Mouse (Mus musculus) hindbrain, embryonic 10.5 days (tissue): ENCODE data around the gene Gm5127. TPM values are rescaled to one million over a fixed set of nuclear protein-coding genes. Genes with fewer than 3 reads are reported as not detected.

Experiments used
- DNase-seq: peaks from one replicate; pipeline ENCODE4 v3.0.0-alpha.2; 2017; ENCODE audit warnings: low spot score
- H3K27ac ChIP-seq: fragments of 300-500 bp; sonication (generic); 2 replicates; pipeline ENCODE4 v1.5.1; 2016; ENCODE audit warnings: mild to moderate bottlenecking, moderate library complexity
- H3K27me3 ChIP-seq: fragments of 300-500 bp; sonication (generic); 2 replicates; pipeline ENCODE4 v1.6.1; 2016; ENCODE audit warnings: mild to moderate bottlenecking; ENCODE audit not compliant: poor library complexity, insufficient read depth, severe bottlenecking
- H3K36me3 ChIP-seq: fragments of 300-500 bp; sonication (generic); 2 replicates; pipeline ENCODE4 v1.6.1; 2016; ENCODE audit warnings: mild to moderate bottlenecking, moderate library complexity
- H3K4me1 ChIP-seq: fragments of 300-500 bp; sonication (generic); replicated peaks from 2 replicates; pipeline ENCODE4 v1.6.1; 2016; ENCODE audit warnings: mild to moderate bottlenecking
- H3K4me3 ChIP-seq: fragments of 300-500 bp; sonication (generic); 2 replicates; pipeline ENCODE4 v1.5.1; 2016; ENCODE audit warnings: mild to moderate bottlenecking, moderate library complexity
- H3K9me3 ChIP-seq: fragments of 300-500 bp; sonication (generic); 2 replicates; pipeline ENCODE4 v1.6.1; 2016; ENCODE audit warnings: mild to moderate bottlenecking, moderate library complexity
- WGBS: fragments of 180-500 bp; shearing (Covaris S2); methylation state at CpG from one replicate; pipeline ENCODE4 v1.1.7; 2016; 5-methylcytosine and 5-hydroxymethylcytosine counted together
- polyA plus RNA-seq: library from polyadenylated mRNA; unstranded; fragments of >200 nt; fragmentation: Nextera tagmentation; extraction: Ambion mirVana; gene quantifications from 2 replicates; pipeline ENCODE4 v1.2.1, GENCODE M21; 2016

Gene Gm5127
- polyA plus RNA-seq = 4.1 and 4.2 TPM in 2 replicates

DNA sequence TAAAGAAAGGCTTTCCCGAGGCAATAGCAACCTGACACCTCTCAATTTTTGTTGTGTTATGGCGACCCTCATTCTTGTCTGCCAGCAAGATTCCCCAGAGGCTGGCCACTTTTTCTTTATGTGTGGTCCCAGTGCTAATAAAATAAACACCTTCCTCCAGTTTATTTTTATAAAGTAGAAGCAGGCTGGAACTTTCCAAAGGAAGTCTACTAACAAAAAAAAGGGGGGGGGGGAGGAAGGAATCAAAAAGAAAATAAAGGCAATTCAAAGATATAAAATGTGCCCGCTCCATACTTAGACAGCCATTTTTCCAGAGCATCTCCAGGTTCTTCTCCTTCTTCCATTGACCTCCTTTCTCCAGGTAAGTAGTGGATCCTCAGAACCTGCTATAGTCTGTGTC is at the start of gene Gm5127:
Gm5127 (plus strand) TSS at position 301 of the 400 bp plus-strand sequence.
- DNase-seq = no peak
- Histone ChIP-seq H3K36me3 (no peaks in the 10 kb centered on the region), H3K27me3 (0 out of 2 replicates have a peak, but pooled peaks cover 2% of the 10 kb centered on the region), H3K4me3 (no peak within 1 kb of the TSS), H3K4me1 (no peaks in the 10 kb centered on the region), H3K27ac (no peak within 1 kb of the TSS), H3K9me3 (no peaks in the 10 kb centered on the region)
- 56% methylated on average over 3 of the region's 3 CpGs for WGBS

DNA sequence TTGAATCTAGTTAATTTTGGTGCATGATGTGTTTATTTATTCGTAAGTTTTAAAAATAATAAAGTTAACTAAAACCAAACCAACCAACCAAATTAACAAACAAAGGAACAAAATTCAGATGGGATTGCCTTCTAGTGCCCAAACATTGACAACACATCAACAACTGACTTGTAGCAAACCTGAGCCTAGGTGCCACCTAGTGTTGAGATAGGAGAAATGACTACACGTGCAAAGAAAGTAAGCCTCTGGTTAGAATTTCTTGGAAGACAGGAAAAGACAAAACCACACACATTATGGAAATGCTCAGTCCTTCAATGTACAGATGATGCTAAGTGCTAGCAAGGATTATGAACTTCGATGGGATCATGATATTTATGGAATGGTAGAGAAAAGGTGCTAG is 46.6 kb upstream of the Gm5127 start:
- Histone ChIP-seq H3K4me3 (no peak overlapping the region), H3K4me1 (no peaks in the 10 kb centered on the region), H3K9me3 (no peaks in the 10 kb centered on the region), H3K27ac (no peak overlapping the region), H3K36me3 (no peaks in the 10 kb centered on the region), H3K27me3 (no peaks in the 10 kb centered on the region)
- 37% methylated on average over 3 of the region's 3 CpGs for WGBS
- no peak for DNase-seq

DNA sequence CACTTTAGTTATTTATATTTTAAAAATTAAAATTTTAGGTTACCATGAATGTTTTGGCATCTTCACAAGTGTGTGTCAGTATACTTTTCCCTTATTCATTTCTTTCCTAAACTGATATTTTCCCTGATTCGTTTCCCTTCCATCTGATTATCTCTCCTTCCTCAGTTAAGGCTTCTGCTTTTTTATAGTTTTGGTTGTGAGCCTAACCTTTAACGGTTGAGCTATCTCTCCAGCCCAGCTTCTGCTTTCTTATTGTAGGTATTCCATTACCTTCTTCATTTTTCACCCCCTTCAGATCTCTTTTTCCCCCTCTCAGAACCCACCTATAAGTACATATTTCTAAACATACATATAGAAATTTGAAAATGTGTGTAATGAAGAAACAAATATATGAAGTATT is 27.5 kb upstream of the Gm5127 start:
- H3K9me3 ChIP-seq = no peaks in the 10 kb centered on the region
- no peaks in the 10 kb centered on the region for H3K4me1 ChIP-seq
- no peak overlapping the region for H3K4me3 ChIP-seq
- no peaks in the 10 kb centered on the region for H3K36me3 ChIP-seq
- no peaks in the 10 kb centered on the region for H3K27me3 ChIP-seq
- 76% methylated on average over 2 of the region's 2 CpGs for WGBS
- no peak for DNase-seq
- H3K27ac ChIP-seq = no peak overlapping the region

DNA sequence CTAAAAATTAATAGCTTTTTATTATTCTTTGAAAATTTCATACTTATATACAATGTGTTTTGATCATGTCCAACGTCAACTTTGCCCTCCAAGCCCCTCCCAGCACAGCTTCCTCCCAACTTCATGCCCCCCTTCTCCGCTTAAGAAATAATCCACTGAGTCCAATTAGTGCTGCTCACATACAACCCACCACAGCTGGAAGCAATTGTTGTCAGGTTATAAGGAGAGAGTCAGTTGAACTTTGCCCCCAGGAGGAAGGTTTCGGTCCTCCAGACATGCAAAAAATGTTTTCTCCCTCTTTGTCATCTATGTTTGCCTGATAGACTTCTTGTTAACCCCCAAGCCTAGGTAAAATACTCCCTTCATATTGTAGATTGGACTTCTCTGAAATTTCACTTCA is 4.0 kb upstream of the Gm5127 start:
- no peak overlapping the region for H3K4me3 ChIP-seq
- H3K36me3 ChIP-seq = no peaks in the 10 kb centered on the region
- WGBS = 47% methylated on average over 3 of the region's 3 CpGs
- H3K9me3 ChIP-seq = no peaks in the 10 kb centered on the region
- no peak overlapping the region for H3K27ac ChIP-seq
- 0 out of 2 replicates have a peak, but pooled peaks cover 2% of the 10 kb centered on the region for H3K27me3 ChIP-seq
- no peaks in the 10 kb centered on the region for H3K4me1 ChIP-seq
- DNase-seq = no peak

DNA sequence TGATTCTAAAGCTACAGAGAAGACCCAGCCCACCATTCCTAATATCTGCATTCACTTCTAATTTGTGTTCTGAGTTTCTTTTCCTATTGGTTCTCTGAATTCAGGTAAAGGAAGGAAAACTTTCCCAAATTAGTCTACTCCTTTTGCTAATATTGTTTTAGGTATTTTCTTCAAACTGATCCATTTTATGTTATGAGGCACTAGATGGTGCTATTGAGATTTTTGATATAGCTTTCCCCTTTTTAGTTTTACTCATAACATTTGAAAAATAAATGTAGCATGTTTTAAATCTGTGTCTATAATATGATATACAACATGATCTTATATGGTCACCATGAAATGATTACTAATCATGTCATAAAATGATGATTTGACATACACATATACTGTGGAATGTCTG is 2.6 kb upstream of the Gm5127 start:
- Histone ChIP-seq H3K27me3 (0 out of 2 replicates have a peak, but pooled peaks cover 2% of the 10 kb centered on the region), H3K36me3 (no peaks in the 10 kb centered on the region), H3K9me3 (no peaks in the 10 kb centered on the region), H3K27ac (no peak overlapping the region), H3K4me3 (no peak overlapping the region), H3K4me1 (no peaks in the 10 kb centered on the region)
- DNase-seq = no peak

DNA sequence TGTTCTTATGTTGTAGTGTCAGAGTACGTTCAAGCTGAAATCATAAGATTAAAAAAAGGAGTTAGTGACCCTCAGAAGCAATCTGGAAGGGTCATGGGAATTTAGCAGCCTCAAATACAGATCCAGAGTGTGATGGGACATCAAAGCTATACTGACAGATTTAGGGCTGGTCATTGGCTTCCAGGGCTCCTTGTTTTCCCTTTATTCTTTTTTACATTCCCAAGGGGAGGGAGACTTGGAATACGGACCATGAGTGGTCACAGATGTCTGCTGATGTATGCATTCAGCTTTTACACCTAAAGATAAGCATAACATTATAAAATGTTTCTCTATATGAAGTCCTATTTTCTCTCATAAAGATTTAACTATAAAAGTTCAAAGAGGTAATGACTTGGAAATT is 789 bp upstream of the Gm5127 start:
- H3K36me3 ChIP-seq = no peaks in the 10 kb centered on the region
- WGBS = 39% methylated on average over 2 of the region's 2 CpGs
- no peak for DNase-seq

DNA sequence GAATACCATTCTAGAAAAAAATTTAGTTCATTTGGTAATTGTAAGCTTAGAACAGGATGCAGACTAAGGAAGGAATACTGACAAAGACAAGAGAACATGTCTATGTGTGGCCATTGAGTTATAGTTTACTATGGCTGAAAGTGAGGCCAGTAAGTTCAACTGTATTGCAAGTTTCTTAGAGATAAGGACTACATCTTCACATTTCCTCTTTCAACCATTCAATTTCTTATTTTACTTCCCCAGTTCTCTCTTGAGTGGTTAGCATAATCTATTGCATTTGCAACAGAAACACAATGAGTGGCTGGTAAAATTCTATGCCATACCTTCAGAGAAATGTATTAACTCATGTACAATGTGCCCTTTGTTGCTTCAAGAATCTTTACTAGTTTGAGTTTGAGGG is 10.9 kb downstream of the Gm5127 start:
- no peak overlapping the region for H3K4me3 ChIP-seq
- no peaks in the 10 kb centered on the region for H3K36me3 ChIP-seq
- H3K27ac ChIP-seq = no peak overlapping the region
- no peaks in the 10 kb centered on the region for H3K9me3 ChIP-seq
- no peaks in the 10 kb centered on the region for H3K4me1 ChIP-seq
- no peaks in the 10 kb centered on the region for H3K27me3 ChIP-seq
- no peak for DNase-seq

More for the DNA sequence above, 789 bp upstream of the Gm5127 start:
- Histone ChIP-seq H3K9me3 (no peaks in the 10 kb centered on the region), H3K27me3 (0 out of 2 replicates have a peak, but pooled peaks cover 2% of the 10 kb centered on the region), H3K4me3 (no peak overlapping the region), H3K27ac (no peak overlapping the region), H3K4me1 (no peaks in the 10 kb centered on the region)

DNA sequence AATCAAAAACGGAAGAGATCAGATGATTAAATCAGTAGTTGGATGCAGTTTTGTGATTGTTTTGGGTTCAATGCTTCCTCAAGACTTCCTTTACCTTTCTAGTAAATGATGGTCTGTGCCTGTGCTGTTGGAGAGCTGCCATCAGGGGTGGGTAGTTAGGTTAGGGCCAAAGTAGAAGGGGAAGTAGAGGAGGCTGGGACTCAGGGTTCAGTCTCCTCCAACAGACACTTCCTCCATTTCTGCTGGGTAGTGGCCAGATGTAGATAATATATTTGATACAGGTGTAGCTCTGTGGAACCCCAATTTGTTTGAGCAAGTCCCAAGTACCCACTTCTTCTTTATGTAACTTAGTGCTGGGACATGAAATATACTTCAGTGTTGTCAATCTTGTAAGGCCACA is 12.9 kb downstream of the Gm5127 start:
- H3K36me3 ChIP-seq = no peaks in the 10 kb centered on the region

DNA sequence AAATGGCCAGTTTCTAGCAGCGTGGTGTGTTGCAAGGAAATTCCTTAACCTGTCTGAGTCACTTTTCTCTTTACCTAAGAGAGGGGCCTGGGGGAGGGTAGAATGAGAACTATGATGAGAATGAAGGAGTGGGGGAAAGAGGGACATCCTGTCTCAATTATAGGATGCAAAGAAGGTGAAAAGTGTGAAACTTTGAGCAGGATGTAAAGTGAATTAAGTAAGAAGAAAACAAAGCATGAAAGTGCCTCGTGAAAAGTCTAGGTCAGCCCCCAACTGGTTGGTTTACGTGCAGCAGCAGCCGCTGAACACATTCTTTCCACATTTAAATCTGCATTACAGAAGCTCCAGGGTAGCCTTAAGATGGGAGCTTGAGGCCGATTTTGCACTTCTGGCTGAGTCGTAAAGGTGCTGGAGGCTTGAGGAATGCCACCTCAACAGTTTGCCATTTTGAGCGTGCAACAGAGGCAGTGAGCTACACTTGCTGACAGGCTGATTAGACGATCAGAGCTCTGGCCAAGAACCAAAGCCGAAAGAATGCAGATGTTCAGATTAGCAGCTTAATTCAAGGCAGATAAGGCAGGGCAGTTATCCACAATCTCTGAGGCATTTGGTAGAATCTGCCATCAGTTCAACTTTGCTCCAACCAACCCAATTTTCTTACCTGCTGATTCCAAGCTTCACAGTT is 19.7 kb downstream of the Gm5127 start:
- Histone ChIP-seq H3K27ac (no peak overlapping the region), H3K9me3 (no peaks in the 10 kb centered on the region), H3K36me3 (no peaks in the 10 kb centered on the region), H3K4me3 (no peak overlapping the region), H3K4me1 (no peaks in the 10 kb centered on the region), H3K27me3 (no peaks in the 10 kb centered on the region)
- DNase-seq = peak; percentile 7
- 16% methylated on average over 9 of the region's 9 CpGs for WGBS

More for the DNA sequence above, 12.9 kb downstream of the Gm5127 start:
- Histone ChIP-seq H3K4me3 (no peak overlapping the region), H3K27ac (no peak overlapping the region), H3K9me3 (no peaks in the 10 kb centered on the region), H3K4me1 (no peaks in the 10 kb centered on the region), H3K27me3 (no peaks in the 10 kb centered on the region)
- 90% methylated on average over 1 of the region's 1 CpGs for WGBS
- no peak for DNase-seq

DNA sequence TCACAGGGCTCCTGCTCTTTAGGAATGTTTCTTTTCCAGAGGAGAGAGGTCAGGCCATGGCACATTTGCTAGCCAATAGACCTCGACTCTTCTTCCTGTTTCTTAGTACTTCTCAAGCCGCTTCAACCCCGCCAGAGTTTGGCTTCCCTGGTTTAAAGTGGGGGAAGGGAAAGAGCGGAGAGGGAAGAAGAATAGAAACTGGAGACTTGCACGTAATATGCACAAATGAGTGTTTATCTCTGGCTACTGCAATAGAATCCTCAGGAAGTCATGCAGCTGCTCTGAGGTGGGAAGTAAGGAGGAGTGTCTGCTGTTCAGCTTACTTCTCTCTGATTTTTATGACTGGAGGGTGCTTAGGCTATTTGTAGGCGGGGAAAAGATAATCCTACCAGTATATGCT is 20.4 kb downstream of the Gm5127 start, which contains the start of gene Cysltr1:
Cysltr1 (minus strand) TSS at position 294 of the 400 bp plus-strand sequence.
- H3K27me3 ChIP-seq = no peaks in the 10 kb centered on the region
- no peaks in the 10 kb centered on the region for H3K36me3 ChIP-seq
- peak; percentile 6 for DNase-seq
- H3K4me1 ChIP-seq = no peaks in the 10 kb centered on the region
- no peak within 1 kb of the TSS for H3K27ac ChIP-seq
- H3K9me3 ChIP-seq = no peaks in the 10 kb centered on the region
- H3K4me3 ChIP-seq = no peak within 1 kb of the TSS
- WGBS = 31% methylated on average over 6 of the region's 6 CpGs

DNA sequence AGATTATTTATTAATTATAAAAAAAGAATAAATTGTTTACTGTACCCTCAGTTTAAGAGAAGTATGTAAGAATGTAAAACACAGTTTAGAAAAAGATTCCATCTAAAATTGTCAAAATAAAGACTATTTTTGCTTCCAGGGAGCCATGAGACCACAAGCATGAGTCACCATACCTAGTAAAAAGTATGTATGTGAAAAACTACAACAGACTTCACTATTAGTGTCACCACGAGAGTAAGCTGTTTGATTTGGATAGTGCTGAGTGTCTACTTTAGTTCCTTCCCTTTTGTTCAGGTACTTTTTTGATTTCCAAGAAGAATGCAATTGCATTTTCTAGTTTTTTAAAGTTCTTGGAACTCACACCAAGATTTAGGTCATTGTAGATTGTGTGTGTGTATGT is 39.5 kb downstream of the Gm5127 start:
- Histone ChIP-seq H3K27me3 (no peaks in the 10 kb centered on the region), H3K36me3 (no peaks in the 10 kb centered on the region), H3K4me3 (no peak overlapping the region), H3K9me3 (no peaks in the 10 kb centered on the region), H3K4me1 (no peaks in the 10 kb centered on the region), H3K27ac (no peak overlapping the region)
- WGBS = 81% methylated on average over 1 of the region's 1 CpGs
- no peak for DNase-seq

DNA sequence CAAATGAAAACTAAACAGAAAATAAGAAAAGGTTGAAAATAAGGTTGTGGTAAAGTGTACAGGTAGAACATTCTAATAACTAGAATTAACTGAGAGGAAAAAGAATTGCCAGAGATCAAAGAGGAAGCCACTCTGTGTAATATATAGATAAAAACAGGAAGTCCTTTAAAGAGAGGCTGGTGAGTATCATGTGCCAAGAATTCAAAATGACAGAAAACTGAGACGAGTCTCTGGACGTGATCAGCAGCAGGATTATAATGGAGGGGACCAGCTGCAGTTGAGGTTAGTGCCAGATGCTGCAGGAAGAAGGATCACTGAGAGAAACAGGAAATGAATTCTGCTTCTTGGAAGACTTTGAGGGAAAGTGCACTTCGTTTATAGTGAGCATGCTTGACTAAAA is 40.7 kb downstream of the Gm5127 start:
- DNase-seq = no peak
- 65% methylated on average over 3 of the region's 3 CpGs for WGBS
- H3K4me1 ChIP-seq = no peaks in the 10 kb centered on the region
- H3K4me3 ChIP-seq = no peak overlapping the region
- no peaks in the 10 kb centered on the region for H3K9me3 ChIP-seq
- H3K36me3 ChIP-seq = no peaks in the 10 kb centered on the region
- H3K27ac ChIP-seq = no peak overlapping the region
- H3K27me3 ChIP-seq = no peaks in the 10 kb centered on the region

DNA sequence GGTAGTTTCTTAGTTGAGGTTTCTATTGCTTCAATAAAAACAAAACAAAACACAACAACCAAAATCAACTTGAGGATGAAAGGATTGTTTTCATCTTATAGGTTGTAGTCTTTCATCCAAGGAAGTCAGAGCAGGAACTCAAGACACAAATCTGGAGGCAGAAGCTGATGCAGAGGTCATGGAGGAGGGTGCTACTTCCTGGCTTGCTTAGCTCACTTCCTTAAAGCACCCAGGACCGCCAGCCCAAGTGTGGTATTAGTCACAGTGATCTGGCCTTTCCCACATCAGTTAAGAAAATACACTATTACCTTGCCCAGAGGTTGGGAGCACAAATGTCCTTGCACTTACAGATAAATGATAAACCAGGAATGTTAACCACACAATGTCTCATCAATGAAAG is 45.5 kb downstream of the Gm5127 start:
- WGBS = 84% methylated on average over 1 of the region's 1 CpGs
- no peak for DNase-seq
- Histone ChIP-seq H3K27me3 (no peaks in the 10 kb centered on the region), H3K4me3 (no peak overlapping the region), H3K36me3 (no peaks in the 10 kb centered on the region), H3K4me1 (no peaks in the 10 kb centered on the region), H3K27ac (no peak overlapping the region), H3K9me3 (no peaks in the 10 kb centered on the region)

DNA sequence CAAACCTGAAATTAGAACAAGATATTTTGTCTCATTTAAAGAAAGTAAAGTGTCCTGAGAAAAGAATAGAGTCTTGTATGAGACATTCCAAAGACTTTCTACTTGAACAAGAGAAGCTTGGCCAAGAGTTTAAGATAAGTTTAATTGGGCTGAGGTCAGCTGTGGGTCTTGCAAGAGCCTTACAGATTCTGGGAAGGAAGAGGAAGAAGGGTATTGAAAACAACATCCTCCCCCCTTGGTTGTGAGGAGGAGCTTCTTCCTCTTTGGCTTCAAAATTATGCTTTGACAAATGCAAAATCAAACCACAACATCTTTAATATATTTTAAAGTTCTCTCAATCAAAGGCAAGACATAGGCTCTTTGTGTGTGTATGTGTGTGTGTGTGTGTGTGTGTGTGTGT is 50.6 kb downstream of the Gm5127 start:
- H3K36me3 ChIP-seq = no peaks in the 10 kb centered on the region
- DNase-seq = no peak

More for the DNA sequence above, 50.6 kb downstream of the Gm5127 start:
- Histone ChIP-seq H3K4me3 (no peak overlapping the region), H3K9me3 (no peaks in the 10 kb centered on the region), H3K27me3 (no peaks in the 10 kb centered on the region; the same call in 1 of the 2 replicates), H3K27ac (no peak overlapping the region), H3K4me1 (no peaks in the 10 kb centered on the region)
